Mouse (Mus musculus): ENCODE measurements around the gene Igdcc4. TPM values are rescaled to one million over a fixed set of nuclear protein-coding genes. Genes with fewer than 3 reads are reported as not detected.
A peak's percentile ranks its signal among the peaks of the same experiment; 100 is the strongest.

Igdcc4 gene
- total RNA-seq, 2 experiments from 2014 or later = 24.9 to 30.8 TPM

GRCm38 (mm10) chr9:65107893-65108292 is 6.6 kb downstream of the Igdcc4 start:
- DNase-seq (ENCODE audit: low spot score in 2 of 2) = no peak

DNA sequence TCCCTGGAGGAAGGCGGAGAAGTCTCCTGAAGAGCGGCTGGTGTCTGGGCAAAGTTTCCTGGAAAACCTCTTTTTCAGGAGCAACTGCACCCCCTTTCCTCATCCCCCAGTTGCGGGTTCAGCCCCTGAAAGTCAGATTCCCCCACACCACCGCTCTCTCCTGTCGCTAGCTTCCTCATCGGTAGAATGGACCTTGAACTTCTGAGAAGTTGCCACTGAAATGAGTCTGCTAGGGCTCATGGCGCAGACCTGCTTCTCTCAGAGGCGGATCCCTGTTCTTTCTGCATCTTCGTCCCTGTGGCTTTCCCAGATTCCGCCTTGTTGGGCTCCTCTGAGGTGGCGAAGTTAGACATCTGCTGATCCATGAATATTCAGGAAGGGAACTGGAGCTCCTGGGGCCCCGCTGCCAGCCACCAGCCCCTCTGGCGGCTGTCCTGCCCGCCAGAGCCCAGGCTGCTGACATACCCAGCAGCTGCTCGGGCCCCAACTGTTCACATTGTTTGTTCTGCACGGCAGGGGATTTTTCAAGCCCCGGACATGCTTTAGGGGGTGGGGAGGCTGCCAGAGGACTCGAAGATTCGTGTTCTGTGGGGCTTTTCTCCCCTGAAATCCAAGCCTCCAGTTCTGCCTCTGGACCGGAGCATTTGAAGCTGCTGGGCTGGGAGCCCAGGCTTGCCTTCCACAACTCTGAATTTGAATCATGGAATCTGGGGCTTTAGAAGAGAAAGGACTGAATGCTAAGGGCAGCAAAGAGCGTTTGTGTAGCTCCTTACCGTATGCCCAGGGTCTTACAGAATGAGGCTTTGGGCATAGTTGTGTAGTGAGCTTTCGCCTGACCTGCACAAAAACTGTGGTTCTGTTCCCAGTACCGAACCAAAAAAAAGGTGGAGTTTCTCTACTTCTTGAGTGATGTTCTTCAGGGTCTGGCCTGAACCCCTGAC is 8.1 kb downstream of the Igdcc4 start:
- intact Hi-C loops (cut with DNase I) = no loop called here
- DNase-seq (ENCODE audit: low spot score in 2 of 2) = peak; percentile 34 to 62

More at GRCm38 (mm10) chr9:65107893-65108292, 6.6 kb downstream of the Igdcc4 start:
- intact Hi-C loops (cut with DNase I) = no loop called here

- intact Hi-C loops (cut with DNase I) = no loop called here
- no peak for DNase-seq (ENCODE audit: low spot score in 2 of 2)
Measured at GRCm38 (mm10) chr9:65111698-65112097, 10.4 kb downstream of the Igdcc4 start.

DNA sequence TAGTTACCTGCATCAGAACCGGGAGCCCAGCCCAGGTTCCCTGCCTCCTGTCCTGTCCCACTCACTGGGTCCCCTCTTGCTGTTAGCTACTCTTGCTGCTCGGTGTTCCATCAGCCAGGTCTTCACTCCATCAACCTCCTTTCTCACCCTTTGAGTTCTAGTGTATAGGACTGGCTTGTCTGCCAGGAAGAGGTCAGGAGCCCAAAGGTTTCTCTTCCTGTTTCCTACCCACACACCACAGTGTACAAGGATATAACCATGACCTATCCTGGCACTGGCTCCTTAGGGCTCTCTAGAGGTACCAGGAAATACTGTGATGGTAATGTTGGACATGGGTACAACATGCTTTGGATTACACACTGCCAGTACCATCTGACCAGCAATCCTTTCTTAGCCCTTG is 12.4 kb downstream of the Igdcc4 start:
- intact Hi-C loops (cut with DNase I) = no loop called here
- no peak for DNase-seq (ENCODE audit: low spot score in 2 of 2)

DNA sequence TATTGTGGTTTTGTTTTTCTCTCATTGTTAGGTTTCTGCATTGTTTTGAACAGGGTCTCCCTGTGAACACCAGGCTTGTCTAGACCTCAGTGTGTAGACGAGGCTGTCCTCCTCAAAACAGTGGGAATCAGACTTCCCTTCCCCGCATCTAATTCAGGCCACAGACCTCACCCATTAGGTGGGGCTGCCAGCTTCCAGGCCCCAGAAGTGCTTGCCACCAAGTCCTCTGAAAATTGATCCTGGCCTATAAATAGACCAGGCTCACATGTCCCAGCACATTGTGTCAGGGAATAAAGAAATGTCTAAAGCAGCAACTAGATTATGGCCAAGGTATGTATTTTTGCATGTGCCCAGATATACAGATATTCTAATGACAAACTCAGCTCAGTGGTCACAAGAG is 14.6 kb downstream of the Igdcc4 start:
- intact Hi-C loops (cut with DNase I) = no loop called here

GRCm38 (mm10) chr9:65117516-65117915 is 16.2 kb downstream of the Igdcc4 start:
- DNase-seq (ENCODE audit: low spot score in 2 of 2) = no peak
- intact Hi-C loops (cut with DNase I) = no loop called here

More for the DNA sequence above, 14.6 kb downstream of the Igdcc4 start:
- no peak for DNase-seq (ENCODE audit: low spot score in 2 of 2)

GRCm38 (mm10) chr9:65120935-65121334 is 19.6 kb downstream of the Igdcc4 start:
- intact Hi-C loops (cut with DNase I) = loop anchor here (5.0 kb wide), 1 partner anchor 39 kb away; no protein-coding TSS in a partner anchor
- DNase-seq (ENCODE audit: low spot score in 2 of 2) = peak; percentile 50 to 71

DNA sequence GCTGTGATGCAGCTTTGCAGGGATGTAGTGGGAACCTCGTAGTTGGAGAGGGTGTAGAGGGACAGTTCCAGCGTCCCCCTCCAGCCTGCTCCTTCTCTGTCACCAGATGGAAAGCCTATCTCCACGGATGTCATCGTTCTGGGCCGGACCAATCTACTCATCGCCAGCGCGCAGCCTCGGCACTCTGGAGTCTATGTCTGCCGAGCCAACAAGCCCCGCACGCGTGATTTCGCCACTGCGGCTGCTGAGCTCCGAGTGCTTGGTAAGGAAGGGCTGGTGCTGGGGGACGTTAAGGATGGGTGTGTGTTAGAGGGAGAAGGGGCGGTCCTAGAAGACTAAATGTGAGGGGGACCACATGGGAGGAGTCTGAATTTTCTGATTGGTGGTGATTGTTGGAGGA is 21.3 kb downstream of the Igdcc4 start:
- intact Hi-C loops (cut with DNase I) = loop anchor here (5.0 kb wide), 1 partner anchor 40 kb away; no protein-coding TSS in a partner anchor
- DNase-seq (ENCODE audit: low spot score in 2 of 2) = peak; percentile 78 to 80

- intact Hi-C loops (cut with DNase I) = loop anchor here (5.0 kb wide), 1 partner anchor 41 kb away; no protein-coding TSS in a partner anchor
Measured at GRCm38 (mm10) chr9:65123552-65124168, 22.4 kb downstream of the Igdcc4 start.

GRCm38 (mm10) chr9:65128123-65128815 is 27.0 kb downstream of the Igdcc4 start:
- no peak for DNase-seq (ENCODE audit: low spot score in 2 of 2)
- intact Hi-C loops (cut with DNase I) = no loop called here

More at GRCm38 (mm10) chr9:65123552-65124168, 22.4 kb downstream of the Igdcc4 start:
- no peak for DNase-seq (ENCODE audit: low spot score in 2 of 2)

GRCm38 (mm10) chr9:65131717-65132116 is 30.4 kb downstream of the Igdcc4 start:
- intact Hi-C loops (cut with DNase I) = loop anchor here (2.0 to 5.0 kb wide), 2 partner anchors 57 to 151 kb away; no protein-coding TSS in a partner anchor
- DNase-seq (ENCODE audit: low spot score in 2 of 2) = no peak

DNA sequence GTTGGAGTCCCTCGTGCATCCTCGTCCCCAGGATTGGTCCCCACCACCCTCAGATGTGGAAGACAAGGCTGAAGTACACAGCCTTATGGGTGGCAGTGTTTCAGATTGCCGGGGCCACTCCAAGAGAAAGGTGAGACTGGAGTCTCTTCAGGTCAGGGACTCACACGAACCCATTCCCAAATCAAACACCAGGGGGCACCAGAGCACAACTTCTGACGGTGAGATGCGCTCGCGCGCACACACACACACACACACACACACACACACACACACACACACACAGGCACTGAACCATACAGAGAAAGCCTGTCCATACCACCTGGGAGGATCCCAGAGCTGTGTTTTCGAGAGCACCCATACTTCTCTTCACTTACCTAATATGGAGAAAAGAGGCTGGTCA is 32.5 kb downstream of the Igdcc4 start:
- intact Hi-C loops (cut with DNase I) = loop anchor here (2.0 to 5.0 kb wide), 2 partner anchors 55 to 149 kb away; no protein-coding TSS in a partner anchor
- peak; percentile 57 to 76 for DNase-seq (ENCODE audit: low spot score in 2 of 2)

DNA sequence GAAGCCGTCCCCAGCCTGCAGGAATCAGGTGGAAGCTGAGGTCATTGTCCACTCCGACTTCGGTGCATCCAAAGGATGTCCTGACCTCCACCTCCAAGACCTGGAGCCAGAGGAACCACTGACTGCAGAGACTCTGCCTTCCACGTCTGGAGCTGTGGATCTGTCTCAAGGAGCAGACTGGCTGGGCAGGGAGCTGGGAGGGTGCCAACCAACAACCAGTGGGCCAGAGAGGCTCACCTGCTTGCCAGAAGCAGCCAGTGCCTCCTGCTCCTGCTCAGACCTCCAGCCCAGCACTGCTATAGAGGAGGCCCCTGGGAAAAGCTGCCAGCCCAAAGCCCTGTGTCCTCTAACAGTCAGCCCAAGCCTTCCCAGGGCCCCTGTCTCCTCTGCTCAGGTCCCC is 33.8 kb downstream of the Igdcc4 start:
- no peak for DNase-seq (ENCODE audit: low spot score in 2 of 2)
- intact Hi-C loops (cut with DNase I) = no loop called here

DNA sequence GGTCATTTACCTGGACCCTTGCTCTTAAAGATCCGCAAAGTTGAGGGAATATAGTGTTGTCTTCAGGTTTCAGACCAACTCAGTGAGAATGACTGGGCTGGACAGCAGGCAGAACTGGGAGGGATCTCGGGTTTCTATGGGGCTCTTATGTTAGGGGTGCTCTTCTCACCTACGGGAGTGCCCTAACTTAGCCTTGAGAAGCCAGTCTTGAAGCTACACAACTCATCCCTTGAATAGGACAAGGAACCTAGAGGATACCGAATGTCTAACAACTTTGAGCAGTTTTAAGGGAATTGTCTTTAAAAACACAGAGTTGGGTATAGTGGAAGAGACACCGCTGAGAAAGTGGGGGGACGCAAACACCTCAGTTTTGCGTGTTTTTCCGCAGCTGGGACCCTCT is 39.2 kb downstream of the Igdcc4 start:
- intact Hi-C loops (cut with DNase I) = no loop called here
- no peak for DNase-seq (ENCODE audit: low spot score in 2 of 2)

- intact Hi-C loops (cut with DNase I) = no loop called here
- peak in 1 of 2 experiments; percentile 65 for DNase-seq (ENCODE audit: low spot score in 2 of 2)
Measured at GRCm38 (mm10) chr9:65140936-65141305, 39.6 kb downstream of the Igdcc4 start, which contains the start of gene Igdcc3. TSS of gene Igdcc3 (plus strand) at chr9:65141189.

GRCm38 (mm10) chr9:65141306-65141975 is 40.2 kb downstream of the Igdcc4 start:
- peak; percentile 55 to 67 for DNase-seq (ENCODE audit: low spot score in 2 of 2)
- intact Hi-C loops (cut with DNase I) = no loop called here

- intact Hi-C loops (cut with DNase I) = no loop called here
- DNase-seq (ENCODE audit: low spot score in 2 of 2) = no peak
Measured at GRCm38 (mm10) chr9:65141976-65142318, 40.7 kb downstream of the Igdcc4 start.

DNA sequence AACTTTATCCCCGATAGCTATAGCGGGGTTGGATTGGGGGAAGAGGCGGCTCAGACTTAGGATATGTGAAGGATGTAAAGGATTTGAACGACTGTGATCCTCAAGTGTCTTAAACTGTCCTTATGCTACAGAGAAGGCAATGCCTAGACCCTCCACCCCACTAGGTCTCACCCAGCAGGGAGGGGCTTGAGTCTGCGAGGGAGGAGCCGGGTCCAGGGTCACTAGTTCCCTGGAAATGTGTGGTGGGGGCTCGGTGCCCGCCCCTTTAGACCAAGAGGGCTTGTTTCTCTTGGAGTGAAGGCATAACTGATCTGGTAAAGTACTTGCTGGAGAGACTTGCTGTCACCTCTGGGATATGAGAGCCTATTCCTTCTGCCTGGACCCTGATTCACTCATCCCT is 41.1 kb downstream of the Igdcc4 start:
- DNase-seq (ENCODE audit: low spot score in 2 of 2) = no peak
- intact Hi-C loops (cut with DNase I) = no loop called here

DNA sequence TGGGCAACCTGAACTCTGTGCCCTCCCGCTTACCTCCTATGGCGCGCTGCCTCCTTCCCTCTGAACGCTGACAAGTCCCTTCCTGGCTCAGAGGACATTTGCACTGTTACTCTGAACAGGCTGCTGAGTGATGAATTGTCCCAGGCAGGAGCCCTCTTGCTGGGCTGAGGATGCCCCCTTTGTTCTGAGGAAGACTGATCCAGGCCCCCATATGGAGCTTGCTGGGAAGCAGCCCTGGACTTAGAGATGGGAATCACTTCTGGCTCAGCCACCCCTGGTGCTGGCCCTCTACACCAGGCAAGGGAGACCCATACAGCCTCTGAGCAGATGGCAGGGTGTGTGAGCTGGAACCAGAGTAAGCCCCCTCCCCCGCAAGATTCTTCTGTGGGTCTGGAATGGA is 44.7 kb downstream of the Igdcc4 start:
- DNase-seq (ENCODE audit: low spot score in 2 of 2) = no peak
- intact Hi-C loops (cut with DNase I) = no loop called here

All from left cerebral cortex, postnatal 36 days (tissue).